Mouse (Mus musculus) kidney, postnatal 25 days (tissue): Measurements from ENCODE around the gene Slc5a3.
A peak's percentile ranks its signal among the peaks of the same experiment; 100 is the strongest.

Experiments used
- DNase-seq, 2 experiments: peaks; one replicate each; pipeline ENCODE4 v3.0.0; 2021; ENCODE audit warnings: mixed read lengths in 2 of 2

Gene Slc5a3

DNA sequence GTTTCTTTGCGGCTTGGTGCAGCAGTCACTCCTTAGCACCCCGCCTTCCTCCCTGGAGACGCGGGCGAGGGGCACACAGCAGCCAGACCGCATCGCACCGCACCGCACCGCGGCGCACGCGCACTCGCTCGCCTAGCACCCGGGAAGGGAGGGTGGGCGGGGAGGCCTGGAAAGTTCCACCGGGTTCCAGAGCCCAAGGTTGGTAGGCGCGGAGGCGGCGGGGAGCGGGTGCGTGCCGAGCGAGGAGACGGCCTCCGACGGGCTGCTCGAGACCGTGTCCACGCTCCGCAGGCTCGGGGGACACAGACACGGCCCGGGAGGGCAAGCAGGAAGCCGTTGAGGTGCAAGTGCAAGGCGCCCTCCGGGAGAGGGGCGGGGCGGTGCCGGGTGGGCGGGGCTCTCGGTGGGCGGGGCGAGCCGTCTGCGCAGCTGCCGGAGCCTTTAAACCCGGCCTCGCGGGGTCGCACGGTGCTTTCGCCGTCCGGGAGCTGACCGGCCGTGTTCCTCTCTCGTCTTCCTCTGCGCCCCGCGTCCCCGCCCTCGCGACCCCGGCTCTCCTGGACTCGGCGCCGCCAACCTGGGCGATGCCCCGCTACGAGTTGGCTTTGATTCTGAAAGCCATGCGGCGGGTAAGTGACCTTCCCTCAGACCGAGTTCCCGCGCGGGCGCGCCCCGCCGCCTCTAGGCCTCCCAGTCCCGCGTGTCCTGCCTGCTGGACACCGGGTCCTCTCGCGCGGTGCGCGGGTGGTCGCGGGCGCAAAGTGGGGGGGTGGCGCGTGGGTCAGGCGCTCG lies at the start of gene Slc5a3, which contains the start of the genes Mrps6 and Gm49711:
TSS of gene Slc5a3 (plus strand) at position 471 of the 792 bp plus-strand sequence.
TSS of gene Mrps6 (plus strand) at position 419 of the 792 bp plus-strand sequence.
TSS of gene Gm49711 (plus strand) at position 465 of the 792 bp plus-strand sequence.
- peak; percentile 90 to 93 for DNase-seq

DNA sequence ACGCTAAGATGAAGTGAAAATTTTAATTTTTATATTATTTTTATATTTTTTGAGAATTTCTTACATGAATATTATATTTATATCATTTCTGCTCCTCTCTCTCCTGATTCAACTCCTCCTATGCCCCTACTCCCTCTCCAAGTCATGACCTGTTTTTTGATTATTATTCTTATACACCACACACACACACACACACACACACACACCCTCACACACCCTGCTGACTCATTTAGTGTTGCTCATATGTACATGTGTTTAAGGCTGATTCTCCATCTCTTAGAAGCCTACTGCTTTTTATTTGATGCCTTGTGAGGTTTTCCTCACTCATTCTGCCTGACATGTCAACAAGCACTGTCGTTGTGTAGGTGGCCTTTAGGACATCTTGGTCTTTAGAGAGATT lies 48.5 kb upstream of the Slc5a3 start:
- no peak for DNase-seq

DNA sequence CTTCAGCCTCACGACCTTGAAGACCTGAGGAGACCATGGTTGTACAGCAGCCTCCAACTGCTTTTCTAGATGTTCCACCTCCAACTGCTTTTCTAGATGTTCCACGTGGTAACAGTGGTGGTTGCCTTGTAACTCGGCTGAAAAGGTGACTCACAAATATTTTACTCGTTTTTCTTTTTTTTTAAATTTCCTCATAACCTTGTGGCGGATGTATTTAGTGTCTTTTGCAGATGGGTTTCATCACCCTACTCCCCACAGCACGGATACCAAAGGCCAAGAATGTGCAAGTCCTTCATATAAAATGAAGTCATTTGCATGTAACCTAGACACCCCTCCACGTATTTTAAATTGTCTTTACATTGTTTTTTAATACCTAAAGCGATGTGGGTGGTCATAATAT lies 41.3 kb upstream of the Slc5a3 start:
- DNase-seq = no peak

GRCm38 (mm10) chr16:92019141-92020118 lies 38.7 kb upstream of the Slc5a3 start:
- DNase-seq = peak; percentile 54 to 58

GRCm38 (mm10) chr16:92021656-92022400 lies 36.3 kb upstream of the Slc5a3 start:
- DNase-seq = no peak

DNA sequence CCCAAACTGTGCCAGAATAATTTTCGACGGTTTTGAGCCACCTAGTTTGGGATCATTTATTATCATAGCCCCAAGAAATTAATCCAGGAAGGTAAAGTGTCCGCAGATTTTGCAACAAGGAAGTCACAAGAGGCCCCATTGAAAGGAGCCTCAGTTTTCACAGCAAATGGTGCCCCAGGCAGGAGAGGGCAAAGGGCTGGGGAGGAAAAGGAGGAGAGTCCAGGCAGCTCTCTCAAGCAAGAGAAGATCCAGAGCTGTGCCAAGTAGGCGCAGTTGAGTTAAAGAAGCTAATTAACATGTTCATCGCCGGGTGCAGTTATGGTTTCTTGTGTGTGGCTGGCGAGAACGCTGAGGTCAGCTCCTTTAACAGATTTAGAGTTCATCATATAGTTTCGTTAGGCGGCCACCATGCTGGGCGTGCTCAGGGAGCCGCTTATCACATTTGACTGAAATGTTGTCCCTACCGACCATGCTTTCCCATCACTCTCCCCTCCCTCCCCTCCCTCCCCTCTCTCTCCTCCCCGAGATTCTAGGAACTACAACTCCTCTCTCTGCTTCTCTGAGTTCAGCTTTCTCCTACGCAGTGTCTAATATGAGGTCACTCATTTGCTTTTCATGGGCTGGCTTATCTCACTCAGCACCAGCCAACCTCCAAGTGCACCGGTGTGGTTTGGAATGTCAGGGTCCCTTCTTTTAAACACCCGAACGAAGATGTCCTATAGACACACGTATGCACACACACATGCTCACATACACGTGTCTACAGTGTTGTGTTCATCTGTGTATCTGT lies 35.4 kb upstream of the Slc5a3 start:
- no peak for DNase-seq

- no peak for DNase-seq
Measured at GRCm38 (mm10) chr16:92033286-92033685, 24.8 kb upstream of the Slc5a3 start.

- DNase-seq = no peak
Measured at GRCm38 (mm10) chr16:92034676-92035075, 23.4 kb upstream of the Slc5a3 start.

DNA sequence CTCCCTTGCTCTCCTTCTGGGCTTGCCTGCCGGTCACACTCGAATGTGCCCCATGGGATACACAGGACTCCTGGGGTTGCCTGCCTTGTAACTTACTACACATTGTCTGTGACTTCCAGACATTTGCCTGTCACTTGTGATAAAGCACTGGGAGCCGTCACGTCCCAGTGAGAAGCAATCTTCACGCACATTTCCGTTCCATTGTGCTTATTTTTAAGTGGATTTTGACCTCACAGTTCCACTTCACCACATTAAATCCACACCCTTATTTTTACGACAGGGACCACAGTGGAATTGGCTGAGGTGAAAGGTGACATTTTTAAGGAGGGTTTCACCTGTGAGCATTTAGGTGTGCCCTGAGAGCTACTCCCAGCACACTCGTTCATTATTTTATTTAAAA lies 21.4 kb upstream of the Slc5a3 start:
- DNase-seq = no peak

DNA sequence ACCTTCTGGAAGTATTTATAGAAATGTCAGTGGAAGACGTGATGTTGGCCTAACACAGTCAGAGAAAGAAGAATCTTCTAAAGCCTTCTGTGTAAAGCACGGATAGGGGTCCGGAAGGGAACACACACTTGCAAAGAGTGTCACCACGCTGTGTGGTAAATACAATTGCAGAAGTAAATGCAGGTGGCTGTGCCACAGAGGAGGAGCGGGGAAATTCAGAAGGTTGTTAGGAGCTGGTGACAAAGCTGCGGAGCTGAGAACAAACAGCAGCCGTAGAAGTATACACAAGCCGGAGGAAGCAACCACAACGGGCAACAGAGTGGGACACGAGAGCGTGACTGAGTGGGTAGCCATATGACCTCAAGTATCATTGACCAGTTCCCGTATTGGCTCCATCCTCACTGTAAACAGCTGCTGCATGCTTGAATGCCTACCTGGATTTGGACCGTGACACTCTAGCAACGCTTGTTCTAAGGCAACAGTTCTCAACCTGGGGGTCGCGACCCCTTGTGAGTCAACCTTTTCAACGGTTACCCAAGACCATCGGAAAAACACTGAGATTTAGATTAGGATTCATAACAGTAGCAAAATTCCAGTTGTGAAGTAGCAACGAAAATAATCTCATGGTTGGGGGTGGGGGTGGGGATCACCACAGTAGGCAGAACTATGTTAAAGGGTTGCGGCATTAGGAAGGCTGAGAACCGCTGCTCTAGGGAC lies 20.1 kb upstream of the Slc5a3 start:
- DNase-seq = peak; percentile 28 to 66

DNA sequence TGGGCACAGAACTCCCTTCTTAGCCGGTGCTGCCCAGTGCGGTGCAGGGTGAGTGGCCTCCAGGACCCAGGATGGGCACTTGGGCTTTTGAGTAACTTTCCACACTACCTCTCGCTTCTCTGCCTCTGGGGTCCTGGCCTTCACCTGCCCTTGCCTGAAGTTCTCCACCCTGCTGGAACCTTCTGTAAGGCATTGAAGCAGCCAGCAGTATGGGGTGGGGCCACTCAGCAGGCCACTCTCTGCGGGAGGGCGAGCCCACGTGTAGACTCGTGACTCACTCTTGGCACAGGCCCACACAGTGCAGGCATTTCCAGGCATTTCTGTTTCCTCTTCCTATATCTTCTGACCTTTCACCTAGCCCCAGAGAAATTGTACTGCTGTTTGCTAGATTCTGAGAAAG lies 18.7 kb upstream of the Slc5a3 start:
- DNase-seq = peak; percentile 52 to 74

- DNase-seq = no peak
Measured at GRCm38 (mm10) chr16:92039966-92040365, 18.2 kb upstream of the Slc5a3 start.

GRCm38 (mm10) chr16:92051777-92052310 lies 6.3 kb upstream of the Slc5a3 start:
- DNase-seq = no peak

DNA sequence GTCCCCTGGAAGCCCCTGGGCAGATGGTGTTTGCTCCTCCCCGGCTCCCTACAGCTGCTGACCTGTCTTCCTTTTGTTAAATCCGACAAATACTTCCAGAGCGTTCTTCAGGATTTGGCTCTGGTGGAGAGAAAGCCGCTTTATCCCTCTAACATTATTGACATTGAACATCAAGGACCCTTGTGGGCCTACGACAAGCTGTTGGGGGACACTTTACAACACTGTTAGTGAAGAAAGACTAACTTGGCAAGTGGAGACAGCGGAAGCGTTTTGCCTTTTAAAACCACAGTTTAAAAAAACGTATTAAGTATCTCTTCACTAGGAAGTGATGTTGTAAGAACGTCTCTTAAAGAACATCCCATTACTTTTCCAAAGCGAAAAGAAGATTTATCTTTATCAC lies 5.6 kb upstream of the Slc5a3 start:
- no peak for DNase-seq

GRCm38 (mm10) chr16:92056711-92057110 lies 1.4 kb upstream of the Slc5a3 start:
- DNase-seq = no peak

DNA sequence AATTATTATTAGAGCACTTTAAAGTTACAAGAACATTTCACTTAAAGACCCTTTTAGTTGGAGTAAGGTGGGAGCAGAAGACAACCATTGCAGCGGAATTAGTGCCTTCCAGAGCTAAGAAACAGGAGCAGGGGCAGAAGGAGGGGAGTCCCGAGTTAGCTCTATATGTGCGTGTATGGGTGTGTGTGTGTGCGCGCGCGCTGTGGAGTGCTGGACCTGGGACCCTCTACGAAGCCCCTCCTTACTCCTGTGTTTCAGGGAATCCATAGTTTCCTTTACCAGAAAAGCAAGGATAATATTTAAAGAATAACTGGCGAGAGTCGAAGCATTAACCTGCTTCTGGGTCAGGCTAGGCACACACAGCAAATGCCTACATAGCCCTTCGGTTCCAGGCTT lies 668 bp upstream of the Slc5a3 start:
- DNase-seq = no peak

DNA sequence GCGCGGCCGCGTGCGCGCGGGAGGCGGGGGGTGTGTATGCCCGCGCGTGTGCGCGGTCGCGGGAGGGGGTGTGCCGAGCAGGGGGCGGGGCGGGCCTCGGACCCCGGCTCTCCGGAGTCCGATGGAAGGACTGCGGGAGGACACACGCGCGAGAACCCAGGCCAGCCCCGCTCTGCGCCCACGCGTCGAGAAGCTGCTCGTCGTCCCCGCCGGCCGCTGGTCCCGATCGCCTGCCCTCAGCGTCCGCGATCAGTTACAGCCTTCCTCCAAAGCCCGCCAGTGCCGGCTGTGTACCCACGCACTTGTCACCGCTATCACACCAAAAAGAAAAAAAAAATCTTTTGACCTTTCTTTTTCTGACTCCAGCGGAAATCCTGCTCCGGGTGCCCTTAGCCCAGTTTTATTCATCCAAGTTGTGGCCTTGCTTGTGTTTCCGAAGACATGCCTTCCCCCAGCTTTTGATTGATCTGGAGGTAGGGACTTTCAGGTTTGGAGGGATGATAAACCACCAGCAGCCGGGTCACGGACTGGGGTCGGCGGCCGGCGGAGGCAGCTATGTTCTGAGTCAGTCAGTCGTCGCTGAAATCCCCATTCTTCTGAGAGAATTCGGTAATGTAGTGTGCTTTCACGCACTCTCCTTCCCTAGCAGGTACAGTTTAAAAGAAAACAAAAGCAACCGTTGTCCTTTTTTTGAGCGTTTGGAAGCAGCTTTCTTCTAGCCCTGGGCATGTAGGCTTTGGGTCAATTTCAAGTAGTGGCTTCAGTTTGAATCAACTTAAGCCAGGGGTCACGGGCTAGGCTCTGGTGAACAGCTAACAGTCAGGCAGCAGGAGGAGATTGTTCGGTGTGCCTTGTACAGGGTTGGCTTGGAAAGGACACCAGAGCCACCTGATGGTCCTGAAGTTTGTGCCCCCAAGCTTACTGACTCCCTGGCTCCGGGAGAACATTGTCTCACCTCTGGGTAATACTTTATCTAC lies 810 bp downstream of the Slc5a3 start:
- no peak for DNase-seq

DNA sequence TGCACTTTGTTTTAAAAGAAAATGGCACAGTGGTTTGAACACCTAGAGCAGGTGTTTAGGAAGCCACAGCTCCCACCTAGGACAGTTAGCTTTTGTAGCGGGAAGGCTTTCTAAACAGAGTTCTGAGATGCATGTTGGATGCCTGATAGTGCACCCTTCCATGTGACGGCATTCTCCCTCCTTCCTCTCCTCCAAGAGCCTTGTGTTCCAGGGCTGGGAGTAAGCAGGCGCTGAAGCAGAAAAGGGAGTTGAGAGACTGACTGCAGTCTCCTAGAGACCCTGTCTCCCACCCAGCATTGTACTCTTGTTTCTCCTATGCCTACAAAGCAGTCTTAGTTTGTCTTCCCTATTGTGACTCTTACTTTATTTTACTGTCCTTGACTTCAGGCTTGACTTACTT lies 2.1 kb downstream of the Slc5a3 start:
- no peak for DNase-seq

GRCm38 (mm10) chr16:92061586-92061985 lies 3.5 kb downstream of the Slc5a3 start:
- DNase-seq = peak; percentile 33 to 62

- DNase-seq = no peak
Measured at GRCm38 (mm10) chr16:92062832-92063231, 4.7 kb downstream of the Slc5a3 start.
